Mouse (Mus musculus) megakaryocyte progenitor cell, adult 5-6 weeks (primary cell): Measurements from ENCODE around the gene Oxld1. TPM values are rescaled to one million over a fixed set of nuclear protein-coding genes. Genes with fewer than 3 reads are reported as not detected.

Experiments used
- ATAC-seq: replicated peaks from 2 replicates; pipeline ENCODE4 v1.8.0; 2016; ENCODE audit warnings: mild to moderate bottlenecking, moderate TSS enrichment, inconsistent platforms; ENCODE audit not compliant: poor library complexity
- total RNA-seq, 2 experiments: library from RNA; stranded (forward) in 1 of 2; stranded (reverse) in 1 of 2; fragments of 157-497, 149-512 nt in 1 of 2; fragments of 200-1000 nt in 1 of 2; gene quantifications; 2 replicates each; pipeline versions ENCODE4 v1.2.3 to v1.2.4; 2015 to 2017

Oxld1 gene
- total RNA-seq, 2 experiments from 2014 or later, result 9.7 to 10.7 TPM

DNA sequence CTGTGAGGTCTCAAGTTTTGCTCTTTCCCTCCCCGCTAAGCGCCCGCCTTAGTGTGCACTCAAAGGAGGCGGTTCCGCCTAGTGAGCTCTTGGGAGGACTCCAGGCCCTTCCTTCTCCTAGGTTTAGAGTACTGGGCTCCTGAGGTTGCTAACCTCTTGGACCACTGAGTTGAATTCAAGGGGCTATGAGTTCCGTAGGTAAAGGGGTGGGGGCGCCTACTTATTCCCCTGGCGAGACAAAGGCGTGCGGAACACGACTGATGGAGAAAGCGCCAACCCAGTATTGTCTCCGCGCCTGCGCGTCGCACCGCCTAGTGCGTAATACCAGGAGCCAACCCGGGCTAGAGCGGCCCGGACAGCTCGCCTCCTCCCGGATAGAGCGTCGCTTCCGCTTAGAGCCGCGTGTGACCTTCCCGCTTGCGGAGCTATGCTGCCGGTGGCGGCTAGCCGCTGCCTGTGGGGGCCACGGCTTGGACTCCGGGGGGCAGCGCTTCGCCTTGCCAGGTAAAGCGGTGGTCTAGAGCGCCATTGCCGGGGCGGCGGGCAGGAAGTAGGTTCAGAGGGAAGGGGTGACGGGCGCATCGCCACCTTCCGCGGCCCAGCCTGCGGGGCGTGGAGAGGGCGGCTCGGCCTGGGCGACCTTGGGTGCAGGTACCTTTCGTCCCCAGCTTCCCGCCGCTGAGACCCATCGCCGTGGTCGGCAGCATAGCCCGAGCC, 26.6 kb upstream of the Oxld1 start, which contains the start of gene Mrpl12:
Gene Mrpl12, plus strand, starts transcription at position 349 of the 717 bp plus-strand sequence.
- ATAC-seq, result peak; percentile 83

DNA sequence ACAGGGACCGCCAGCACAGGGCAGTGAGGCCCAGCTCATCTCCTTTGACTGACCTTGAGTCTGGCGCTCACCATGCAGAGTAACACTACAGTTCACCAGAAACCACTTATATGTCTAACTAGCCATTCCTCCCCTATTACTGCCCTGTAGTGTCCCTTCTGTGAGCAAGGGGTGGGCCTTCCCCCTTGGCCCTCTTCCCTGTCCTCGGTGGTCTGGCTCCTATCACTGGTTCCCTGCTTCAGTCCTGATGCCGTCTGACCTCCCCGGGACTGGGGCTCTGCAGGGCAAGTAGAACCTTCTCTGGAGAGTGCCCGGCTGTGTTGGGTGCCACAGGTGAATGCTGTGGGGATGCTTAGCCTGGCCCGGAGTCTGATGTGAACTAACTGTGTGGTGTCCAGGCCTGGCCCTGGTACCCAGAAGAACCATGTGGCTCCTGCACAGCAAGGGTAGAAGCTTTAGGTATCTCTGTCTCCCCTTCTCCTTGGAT, 25.6 kb upstream of the Oxld1 start:
- ATAC-seq, result no peak

DNA sequence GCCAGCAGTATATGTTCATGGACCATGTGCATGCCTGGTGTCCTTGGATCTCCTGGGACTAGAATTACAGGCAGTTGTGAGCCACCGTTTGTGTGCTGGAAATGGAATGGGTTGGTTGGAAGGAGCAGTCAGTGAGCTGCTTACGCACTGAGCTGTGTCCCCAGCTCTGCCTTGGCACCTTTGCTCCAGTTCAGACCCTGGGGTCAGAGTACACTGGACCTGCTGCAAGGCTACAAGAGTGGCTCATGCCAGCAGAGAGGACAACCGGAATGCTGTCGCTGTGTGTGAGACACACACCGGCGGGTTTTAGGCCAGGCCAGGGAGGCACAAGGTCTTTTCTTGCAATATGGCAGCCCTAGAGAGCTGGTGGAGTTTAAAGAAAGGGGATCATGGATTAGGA, 14.2 kb upstream of the Oxld1 start:
- ATAC-seq, result no peak

DNA sequence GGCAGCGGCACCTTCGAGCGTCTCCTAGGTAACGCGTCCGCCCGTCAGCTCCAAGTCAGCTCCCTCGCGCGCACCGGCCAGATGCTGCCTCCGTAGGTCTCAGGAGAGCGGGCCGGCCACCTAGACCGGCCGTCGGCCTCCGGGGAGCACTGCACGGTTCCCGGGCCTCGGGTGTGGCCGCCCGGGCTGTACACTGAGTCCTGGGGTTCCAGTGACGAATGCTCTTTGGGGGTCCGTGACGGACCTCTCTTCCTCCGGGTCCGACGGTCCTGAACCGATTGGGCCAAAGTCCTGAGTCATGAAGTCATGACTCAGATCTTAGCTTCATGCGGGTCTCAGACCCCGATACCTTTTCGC, 9.8 kb upstream of the Oxld1 start:
- no peak for ATAC-seq

DNA sequence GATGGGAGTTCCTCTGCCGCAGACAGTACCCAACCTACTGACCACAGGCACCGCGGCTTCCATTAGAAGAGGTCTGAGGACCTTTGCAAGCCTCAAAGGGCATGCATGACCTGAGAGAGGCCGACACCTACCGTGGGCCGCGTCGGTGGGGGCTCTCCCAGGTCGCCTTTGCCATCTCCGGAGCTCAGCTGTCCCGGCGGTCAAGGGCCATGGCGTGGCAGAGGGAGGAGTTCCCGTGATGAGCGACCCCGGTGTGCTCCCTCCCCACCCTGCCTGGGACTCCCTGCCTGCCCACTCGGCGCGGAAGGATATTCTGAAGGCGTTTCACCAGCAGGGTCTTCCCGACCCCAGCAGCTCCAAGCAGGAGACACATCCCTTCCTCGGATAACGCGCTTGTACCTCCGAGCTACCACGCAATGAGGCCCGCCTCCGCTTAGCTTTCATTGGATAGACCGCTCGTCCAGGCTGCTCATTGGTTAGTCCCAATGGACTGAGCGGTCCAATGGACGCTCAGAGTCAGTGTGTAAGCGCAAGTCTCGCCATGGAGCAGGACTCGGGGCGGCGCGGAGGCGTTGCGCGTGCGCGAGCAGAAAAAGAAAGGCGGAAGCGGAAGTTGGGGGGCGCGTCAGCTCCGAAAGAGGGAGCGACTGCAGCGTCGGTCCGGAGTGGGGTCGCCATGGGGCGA, 9.3 kb upstream of the Oxld1 start, which contains the start of gene Arl16:
Gene Arl16, minus strand, starts transcription at position 557 of the 685 bp plus-strand sequence.
- ATAC-seq, result peak; percentile 97

DNA sequence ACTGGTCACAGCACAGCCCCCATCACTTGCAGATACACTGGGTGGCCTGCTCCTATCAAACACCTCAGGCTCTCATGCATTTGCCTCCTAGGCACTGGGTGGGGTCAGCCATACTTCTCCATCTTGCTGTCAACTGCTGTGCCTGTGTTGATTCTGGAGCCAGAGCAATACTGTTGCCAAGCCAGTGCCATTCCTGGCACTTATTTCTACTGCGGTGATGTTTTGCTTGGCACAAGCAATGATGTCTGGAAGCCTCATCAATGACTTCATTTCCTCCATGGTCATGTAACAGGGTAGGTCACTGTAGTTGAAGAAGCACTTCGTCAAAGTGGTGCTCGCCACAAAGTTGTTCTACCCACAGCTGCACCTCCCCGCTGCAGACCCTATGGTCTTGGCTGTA, 7.7 kb upstream of the Oxld1 start:
- no peak for ATAC-seq

DNA sequence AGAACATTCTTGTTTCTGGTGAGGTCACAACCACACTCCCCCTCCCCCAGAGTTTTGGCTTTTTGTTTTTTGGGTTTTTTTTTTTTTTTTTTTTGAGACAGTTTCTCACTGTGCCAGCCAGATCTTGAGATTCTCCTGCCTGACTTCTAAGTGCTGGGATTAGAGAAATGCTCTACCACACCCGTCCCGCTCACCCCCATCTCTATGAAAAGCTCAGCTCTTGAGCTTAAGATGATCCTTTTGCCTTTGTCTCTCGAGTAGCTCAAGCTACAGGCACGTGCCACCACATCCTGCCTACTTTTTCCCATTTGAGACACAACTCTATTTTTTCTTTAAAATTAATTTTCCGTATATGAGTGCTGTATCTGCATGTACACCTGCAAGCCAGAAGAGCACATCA, 6.5 kb upstream of the Oxld1 start:
- no peak for ATAC-seq

DNA sequence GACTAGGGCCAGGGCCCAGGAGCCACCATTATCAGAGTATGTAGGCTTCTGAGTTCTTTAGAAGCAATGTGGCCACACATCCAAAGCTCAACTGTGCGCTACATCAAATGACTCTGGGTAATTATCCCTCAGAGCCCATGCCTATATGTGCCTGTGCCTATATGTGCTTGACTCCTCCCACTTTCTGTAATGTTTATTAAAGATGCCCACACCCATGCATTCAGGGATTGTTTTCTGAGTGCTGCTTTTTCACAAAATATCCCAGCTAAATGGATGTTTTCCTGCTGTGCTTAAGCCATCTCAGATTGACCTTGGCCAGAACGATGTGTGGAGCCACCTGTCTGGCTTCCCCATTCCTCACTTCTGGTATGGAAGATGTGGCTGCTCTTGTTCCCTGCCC, 5.7 kb upstream of the Oxld1 start:
- ATAC-seq, result no peak

DNA sequence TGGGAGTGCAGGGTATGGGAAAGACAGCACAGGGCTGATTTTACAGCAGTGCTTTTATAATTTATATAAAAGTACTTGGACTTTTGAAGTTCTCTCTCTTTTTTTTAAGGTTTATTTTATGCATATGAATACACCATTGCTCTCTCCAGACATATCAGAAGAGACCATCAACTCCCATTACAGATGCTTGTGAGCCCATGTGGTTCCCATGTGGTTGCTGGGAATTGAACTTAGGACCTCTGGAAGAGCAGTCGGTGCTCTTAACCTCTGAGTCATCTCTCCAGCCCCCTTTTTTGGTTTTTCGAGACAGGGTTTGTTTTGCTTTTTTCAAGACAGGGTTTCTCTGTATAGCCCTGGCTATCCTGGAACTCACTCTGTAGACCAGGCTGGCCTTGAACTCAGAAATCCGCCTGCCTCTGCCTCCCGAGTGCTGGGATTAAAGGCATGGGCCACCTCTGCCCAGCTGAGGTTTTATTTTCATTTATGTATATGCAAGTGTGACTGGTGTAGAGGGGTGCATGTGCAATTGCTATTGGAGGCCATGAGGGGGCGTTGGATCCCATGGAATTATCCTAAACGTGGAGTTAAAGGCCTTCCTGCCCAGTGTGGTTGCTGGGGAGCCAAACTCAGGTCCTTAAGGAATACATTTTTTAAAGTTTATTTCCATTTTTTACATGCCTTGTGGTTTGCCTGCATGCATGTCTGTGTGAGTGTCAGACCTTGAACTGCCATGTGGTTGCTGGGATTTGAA, 1.2 kb upstream of the Oxld1 start:
- ATAC-seq, result peak; percentile 41

DNA sequence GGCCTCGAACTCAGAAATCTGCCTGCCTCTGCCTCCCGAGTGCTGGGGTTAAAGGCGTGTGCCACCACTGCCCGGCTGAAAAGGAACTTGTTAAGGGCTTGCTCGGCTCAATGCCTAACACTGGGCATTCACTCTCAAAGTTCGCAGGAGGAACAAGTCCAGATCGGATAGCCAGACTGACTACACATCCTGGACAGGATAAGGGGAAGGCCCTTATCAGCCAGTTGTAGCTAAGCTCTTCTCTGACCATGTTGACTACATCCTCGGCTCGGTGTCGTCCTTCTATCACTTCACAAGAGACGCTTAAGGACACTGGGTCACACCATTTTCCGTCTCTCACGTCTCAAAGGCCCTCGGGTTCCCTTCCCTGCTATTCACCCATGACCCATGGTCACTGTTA, 498 bp downstream of the Oxld1 start:
- peak; percentile 4; the same call in 1 of the 2 replicates for ATAC-seq

DNA sequence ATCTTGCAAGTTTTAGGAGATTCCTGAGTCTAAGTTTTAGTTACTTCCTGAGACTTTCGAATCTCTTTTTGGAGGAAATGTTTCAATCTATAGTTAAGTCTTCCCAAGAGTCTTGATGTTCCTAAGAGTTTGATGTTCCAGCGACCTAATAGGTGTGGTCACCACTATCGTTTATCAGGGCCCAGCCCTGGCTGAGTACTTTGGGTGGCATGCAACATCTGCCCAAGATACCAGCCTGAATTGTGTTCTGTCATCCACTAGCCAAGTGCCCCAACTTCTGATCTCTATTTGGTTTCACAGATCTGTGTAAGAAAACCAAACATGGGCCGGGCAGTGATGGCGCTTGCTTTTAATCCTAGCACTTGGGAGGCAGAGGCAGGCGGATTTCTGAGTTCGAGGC, 2.5 kb downstream of the Oxld1 start:
- no peak for ATAC-seq

DNA sequence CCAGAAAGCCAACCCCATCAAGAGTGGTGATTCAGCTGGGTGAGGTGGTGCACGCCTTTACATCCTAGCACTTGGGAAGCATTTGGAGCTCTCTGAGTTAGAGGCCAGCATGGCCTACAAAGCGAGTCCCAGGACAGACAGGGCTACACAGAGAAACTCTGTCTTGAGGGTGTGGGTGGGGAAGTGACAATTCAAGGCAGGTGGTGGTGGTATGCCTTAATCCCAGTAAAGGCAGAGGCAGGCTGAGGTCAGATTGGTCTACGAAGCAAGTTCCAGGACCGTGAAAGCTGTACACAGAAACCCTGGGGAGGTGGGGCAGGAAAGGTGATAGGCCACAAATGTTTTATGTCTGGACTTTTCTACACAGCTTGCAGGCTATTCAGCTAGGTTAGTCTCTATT, 2.9 kb downstream of the Oxld1 start:
- no peak for ATAC-seq

DNA sequence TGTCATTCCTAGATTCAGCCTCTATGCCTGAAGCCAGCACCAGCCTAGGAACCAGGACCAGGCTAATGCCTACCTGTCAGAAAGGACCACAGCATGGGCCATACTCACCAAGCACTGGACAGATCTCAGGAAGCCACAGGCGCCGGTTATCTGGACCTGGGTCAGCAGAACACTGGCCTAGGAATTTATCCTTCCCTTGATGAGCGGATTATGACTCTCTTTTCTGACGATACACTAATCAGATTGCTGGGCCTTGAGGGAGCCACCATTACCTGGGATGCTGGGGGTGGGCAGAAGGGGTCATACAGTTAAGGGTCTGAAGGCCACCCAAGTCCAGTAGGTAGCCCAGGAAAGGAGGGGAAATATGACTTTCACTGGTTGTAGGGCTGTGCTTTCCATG, 4.6 kb downstream of the Oxld1 start, which contains the start of gene Pde6g:
Gene Pde6g, minus strand, starts transcription at position 195 of the 400 bp plus-strand sequence.
- ATAC-seq, result no peak

DNA sequence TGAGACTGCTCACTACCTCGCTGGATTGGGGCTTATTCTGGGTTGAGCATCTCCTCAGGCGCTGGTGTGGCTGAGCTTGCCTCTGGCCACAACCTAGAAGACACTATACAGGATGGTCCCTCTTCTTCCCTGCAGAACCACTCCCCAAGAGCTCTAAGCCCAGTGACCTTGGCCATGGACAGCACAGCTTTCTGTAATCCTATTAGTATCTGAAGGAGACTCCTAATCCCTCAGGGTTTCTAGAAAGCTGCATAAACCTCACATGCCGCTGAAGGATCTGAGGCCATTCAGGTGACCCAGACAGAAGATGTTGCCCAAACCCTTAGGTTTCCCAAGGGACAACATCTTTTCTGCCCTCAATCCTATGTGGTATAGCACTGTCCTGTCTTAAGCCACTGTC, 5.6 kb downstream of the Oxld1 start:
- no peak for ATAC-seq

DNA sequence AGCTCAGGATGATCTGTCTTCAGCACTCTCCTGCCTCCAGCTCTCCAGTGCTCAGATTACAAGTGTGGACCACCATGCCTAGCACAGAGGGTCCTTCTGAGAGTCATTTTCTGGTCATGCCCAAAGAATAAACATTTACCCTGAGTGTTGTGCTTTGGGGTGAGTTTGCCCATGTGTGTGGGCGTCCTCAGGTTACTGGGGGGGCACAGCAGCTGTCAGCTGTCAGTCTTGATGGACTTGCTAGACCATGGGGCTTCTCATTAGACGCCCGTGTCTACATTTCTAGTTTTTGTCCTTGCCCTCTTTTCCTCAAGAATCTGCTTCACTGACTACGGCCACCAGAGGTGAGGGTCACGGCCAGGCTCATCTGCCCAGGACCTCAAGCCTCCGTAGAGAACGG, 10.7 kb downstream of the Oxld1 start:
- ATAC-seq, result no peak

DNA sequence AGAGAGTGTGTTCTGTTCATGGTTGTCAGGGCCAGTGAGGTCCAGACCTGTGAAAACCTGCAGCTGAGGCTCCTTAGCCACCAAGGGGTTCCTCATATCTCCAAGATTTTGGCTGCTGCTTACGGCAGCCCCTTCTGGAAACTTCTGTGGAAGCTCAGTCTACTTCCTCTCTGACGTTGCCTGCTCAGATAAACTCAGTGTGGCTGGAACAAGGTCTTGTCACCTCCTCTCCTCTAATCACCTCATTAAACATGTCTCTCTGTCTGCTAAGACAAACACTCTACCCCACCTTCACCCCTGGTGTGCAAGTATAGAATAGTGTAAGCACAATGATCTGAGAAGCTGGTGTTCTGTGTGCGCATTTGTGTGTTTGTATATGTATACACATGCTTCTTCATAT, 12.4 kb downstream of the Oxld1 start:
- no peak for ATAC-seq

DNA sequence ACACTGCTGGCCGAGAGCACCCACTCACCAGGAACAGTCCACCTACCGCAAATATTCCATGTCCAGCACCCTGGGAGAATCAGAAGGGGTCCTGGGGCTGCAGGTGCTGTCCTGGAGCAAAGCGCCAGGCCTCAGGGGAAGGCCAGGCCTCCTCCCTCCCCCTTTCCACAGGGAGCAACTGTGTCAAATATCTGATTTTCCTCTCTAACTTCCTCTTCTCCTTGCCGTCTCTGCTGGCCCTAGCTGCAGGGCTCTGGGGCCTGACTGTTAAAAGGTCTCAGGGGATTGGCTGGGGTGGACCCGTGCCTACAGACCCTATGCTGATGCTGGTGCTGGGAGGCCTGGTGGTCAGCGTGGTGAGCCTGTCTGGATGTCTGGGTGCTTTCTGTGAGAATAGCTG, 13.8 kb downstream of the Oxld1 start:
- ATAC-seq, result no peak

DNA sequence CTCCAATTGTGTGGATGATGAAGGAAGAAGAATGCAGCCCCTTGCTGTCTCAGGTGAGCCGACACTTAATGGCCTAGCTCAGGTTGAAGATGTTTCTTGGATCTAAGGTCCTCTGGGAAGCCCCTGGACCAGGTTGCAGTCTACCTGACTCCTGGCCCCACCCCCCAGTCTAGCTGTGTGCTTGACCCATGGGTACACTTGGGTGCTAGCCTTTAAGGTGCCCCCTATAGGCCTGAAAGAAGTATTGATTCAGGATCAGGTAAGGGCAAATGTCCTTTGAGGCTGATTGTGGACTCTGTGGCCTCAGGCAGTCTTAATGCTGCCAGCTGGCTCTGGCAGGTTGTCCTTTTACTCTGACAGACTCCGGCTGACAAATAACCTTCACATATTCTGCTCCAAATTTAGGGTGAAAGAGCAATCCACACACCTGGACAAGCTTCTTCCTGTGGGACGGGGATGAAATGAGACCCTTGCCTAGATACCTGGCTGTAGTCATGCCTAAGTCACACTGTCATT, 15.0 kb downstream of the Oxld1 start:
- ATAC-seq, result no peak

DNA sequence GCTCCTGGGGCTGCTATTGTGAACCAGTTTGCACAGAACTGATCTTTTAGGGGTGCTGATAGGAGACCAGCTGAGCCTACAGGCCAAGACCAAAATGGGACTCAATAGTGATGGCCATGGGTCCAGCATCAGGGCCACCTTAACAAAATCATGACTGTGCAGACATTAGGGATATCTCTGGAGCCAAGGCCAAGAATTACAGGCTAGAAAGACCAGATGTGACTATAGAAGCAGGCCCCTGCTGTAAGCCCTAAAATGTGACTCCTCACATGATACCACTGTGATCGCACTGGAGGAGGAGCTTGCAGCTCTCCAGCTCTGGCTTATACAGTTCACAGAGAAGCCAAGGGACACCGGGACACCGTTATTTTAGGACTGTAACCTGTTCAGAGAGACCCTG, 15.5 kb downstream of the Oxld1 start, which contains the start of gene Tspan10:
Gene Tspan10, plus strand, starts transcription at position 301 of the 400 bp plus-strand sequence.
- ATAC-seq, result no peak

DNA sequence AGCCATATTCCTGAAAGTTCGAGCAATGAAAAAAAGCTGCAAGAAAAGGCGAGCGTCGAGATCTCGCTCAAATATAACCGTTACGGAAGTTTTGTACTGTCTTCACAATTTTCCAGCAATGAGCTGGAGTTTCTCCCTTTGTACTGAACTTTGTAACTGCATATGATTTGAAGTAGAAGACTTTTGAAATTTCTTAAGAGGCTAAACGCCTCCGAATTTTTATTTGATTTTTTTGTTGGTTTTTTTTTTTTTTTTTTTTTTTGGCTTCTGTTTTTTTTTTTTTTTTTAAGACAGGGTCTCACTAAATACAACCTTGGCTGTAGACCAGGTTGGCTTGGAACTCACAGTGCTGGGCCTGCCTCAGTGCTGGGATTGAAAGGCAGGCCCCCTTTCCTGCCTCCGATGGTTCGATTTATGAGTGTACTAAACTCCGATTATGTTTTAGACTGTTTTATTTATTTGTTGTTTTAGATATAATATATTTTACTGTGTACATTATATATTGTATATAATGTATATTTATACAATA, 19.9 kb downstream of the Oxld1 start:
- ATAC-seq, result no peak
